Mouse (Mus musculus): Measurements from ENCODE around the gene Ppfibp2.

GRCm38 (mm10) chr7:107594857-107595402 lies at the start of gene Ppfibp2:
- TF ChIP-seq POLR2A (IDR thresholded peaks at IDR 0.05; ENCODE audit: control insufficient read depth, low read depth, low read length) (peak; percentile 49), CTCF (IDR thresholded peaks at IDR 0.05; ENCODE audit: control insufficient read depth, insufficient read depth, insufficient replicate concordance, low read depth, low read length) (no peak)

Measured in testis, adult 2 months (tissue).